Mouse (Mus musculus): ENCODE measurements at regions not wholly inside any gene's neighbourhood (a gene's known extent, or its start where the extent isn't known, plus 50 kb on each side); places are given as distances from the start of the nearest gene placed in this dataset.
A peak's percentile ranks its signal among the peaks of the same experiment; 100 is the strongest.
"Not testable (repeated sequence)": the region's sequence is repeated elsewhere in the genome, so short reads cannot be mapped to it uniquely, and the experiment has no call there.

GRCm38 (mm10) chr13:113485511-113485910 is 132.9 kb downstream of the Snx18 start:
- DNase-seq (ENCODE audit: low spot score) = no peak

GRCm38 (mm10) chr13:113484159-113484762 is 134.1 kb downstream of the Snx18 start:
- no peak for DNase-seq (ENCODE audit: low spot score)

GRCm38 (mm10) chr13:113482911-113483310 is 135.5 kb downstream of the Snx18 start:
- no peak for DNase-seq (ENCODE audit: low spot score)

- DNase-seq (ENCODE audit: low spot score) = no peak
Measured at GRCm38 (mm10) chr13:113477901-113478510, 140.4 kb downstream of the Snx18 start.

GRCm38 (mm10) chr13:113470822-113471557 is 147.4 kb downstream of the Snx18 start:
- DNase-seq (ENCODE audit: low spot score) = no peak

- no peak for DNase-seq (ENCODE audit: low spot score)
Measured at GRCm38 (mm10) chr13:113464190-113465064, 153.9 kb downstream of the Snx18 start.

GRCm38 (mm10) chr13:113463420-113463819 is 154.9 kb downstream of the Snx18 start:
- no peak for DNase-seq (ENCODE audit: low spot score)

- no peak for DNase-seq (ENCODE audit: low spot score)
Measured at GRCm38 (mm10) chr13:113454490-113455295, 161.7 kb downstream of the BC067074 start.

DNA sequence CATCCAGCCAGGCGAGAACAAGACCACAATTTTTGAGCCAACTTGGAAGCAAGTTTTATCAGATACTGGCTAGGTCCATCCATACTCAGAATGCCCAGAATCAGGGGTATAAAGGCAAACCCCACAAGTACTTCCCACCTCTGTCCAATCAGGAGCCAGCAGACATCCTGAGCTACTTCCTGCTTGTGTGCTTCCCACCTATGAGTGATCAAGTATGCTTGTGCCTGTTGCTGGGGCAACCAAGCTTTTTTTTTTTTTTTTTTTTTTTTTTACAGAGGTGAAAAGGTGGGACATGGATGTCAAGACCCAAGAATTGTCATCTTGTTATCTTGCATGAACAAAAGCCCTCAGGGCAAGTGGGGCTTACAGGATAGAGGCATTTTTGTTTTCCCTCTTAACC is 155.4 kb downstream of the BC067074 start:
- DNase-seq (ENCODE audit: low spot score) = peak; percentile 18

- no peak for DNase-seq (ENCODE audit: low spot score)
Measured at GRCm38 (mm10) chr13:113446226-113446625, 153.3 kb downstream of the BC067074 start.

- DNase-seq (ENCODE audit: low spot score) = not testable (repeated sequence)
Measured at GRCm38 (mm10) chr13:113444481-113444880, 151.5 kb downstream of the BC067074 start.

DNA sequence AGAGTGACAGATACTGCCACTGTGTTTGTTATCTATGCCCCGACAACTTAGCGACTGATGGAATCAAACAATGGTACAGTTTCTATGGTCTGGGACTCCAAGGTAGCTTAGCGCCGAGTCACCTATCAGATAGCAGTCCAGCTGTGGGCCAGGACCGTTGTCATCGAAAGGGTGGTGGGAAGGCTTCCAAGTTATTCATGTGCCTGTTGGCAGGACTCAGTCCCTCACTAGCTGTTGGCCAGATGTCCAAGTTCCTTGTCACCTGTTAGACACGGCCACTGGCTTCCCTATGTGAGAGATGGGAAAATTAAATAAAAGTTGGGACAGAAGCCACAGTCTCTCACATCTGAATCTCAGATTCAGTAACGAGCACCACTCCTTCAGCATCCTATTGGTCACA is 150.1 kb downstream of the BC067074 start:
- no peak for DNase-seq (ENCODE audit: low spot score)

DNA sequence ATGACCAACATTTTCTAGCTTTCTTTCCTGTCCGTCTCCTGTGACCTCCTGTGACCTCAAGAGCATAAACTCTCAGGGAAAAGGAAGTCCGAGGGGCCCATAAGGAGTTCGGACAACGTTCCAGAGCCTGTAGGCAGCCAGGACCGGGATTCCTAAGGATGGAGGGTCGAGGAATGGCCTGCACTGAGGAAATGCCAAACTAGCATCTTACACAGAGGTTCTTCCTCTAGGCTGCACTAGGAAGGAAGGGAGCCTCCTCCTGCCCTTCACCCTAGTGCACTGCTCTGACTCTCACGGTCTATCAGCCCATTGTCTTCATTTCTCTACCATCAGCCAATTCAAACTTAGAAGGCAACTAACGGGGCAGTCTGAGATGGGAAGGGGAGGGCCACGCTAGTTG is 149.2 kb downstream of the BC067074 start:
- no peak for DNase-seq (ENCODE audit: low spot score)

- no peak for DNase-seq (ENCODE audit: low spot score)
Measured at GRCm38 (mm10) chr13:113440137-113440536, 147.2 kb downstream of the BC067074 start.

- DNase-seq (ENCODE audit: low spot score) = no peak
Measured at GRCm38 (mm10) chr13:113439516-113439915, 146.6 kb downstream of the BC067074 start.

DNA sequence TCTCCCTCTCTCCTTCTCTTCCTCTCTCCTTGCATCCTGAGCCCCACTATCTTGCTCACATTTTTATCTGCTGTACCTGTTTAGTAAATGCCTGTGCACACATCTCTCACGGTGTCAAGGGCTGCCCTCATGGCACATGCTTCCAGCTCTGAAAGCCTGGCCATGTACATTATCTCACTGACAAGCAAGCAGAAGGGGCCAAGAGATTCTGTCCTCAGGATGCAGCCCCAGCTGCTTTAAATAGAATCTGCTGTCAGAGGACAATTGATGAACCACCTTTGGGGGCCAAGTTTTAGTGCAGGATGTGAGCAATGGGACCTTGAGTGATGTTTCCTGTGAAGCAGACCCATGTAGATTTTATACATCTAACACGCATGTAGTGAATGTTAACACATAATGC is 145.9 kb downstream of the BC067074 start:
- DNase-seq (ENCODE audit: low spot score) = no peak

DNA sequence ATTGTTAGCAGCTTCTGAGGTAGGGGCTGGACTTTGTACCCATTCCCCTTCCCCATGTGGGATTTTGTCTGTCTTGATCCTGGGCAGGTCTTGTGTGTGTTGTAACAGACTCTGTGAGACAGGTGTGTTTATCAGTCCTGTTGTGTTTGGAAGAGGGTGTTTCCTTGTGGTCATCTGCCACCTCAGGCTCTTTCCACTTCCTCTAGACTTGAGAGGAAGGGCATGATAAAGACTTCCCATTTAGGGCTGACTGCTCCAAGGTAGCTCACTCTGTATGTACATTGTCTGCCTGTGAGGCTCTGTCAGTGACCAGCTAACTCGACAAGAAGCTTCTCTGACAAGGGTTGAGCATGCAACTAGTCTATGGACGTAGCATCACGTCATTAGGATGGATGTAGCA is 143.3 kb downstream of the BC067074 start:
- DNase-seq (ENCODE audit: low spot score) = no peak

GRCm38 (mm10) chr13:113435117-113435516 is 142.2 kb downstream of the BC067074 start:
- no peak for DNase-seq (ENCODE audit: low spot score)

DNA sequence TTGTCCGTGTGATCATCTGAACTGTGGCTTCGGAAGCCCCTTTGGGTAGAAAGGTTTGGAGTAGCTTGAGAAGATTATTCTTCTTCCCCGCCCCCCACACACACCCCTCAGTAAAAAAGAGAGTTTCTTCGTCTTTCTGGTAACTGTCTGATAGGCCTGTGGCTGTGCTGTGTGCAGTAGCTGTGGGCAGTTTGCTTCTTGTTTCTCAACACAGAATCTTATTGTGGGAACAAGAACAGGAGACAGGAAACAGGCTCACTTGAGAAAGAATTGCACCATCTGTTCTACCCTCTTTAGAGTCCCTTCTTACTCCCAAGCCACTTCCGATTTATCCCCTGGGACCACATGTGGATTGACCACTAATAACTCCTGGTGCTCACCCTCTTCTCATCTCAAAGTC is 140.5 kb downstream of the BC067074 start:
- DNase-seq (ENCODE audit: low spot score) = no peak

DNA sequence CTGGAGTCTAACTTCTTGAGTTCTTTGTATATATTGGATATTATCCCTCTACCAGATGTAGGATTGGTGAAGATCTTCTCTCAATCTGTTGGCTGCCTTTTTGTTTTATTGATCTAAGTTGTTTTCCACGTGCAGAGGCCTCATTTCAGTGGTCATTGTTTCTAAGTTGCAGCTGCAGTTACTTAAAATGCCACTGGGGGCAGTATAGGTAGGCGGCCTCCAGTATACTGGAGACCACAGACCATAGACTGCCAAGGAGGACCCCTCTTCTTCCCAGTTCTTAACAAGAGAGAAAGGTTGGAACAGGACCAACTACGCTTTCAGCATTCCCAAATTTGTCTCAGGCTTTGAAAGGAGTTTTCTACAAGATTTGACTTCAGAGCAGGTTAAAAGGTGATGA is 136.7 kb downstream of the BC067074 start:
- no peak for DNase-seq (ENCODE audit: low spot score)
